Mouse (Mus musculus): ENCODE measurements around the gene Xpot.

- TF ChIP-seq CTCF (IDR thresholded peaks at IDR 0.05; ENCODE audit: borderline replicate concordance, insufficient read depth, low read depth, low read length) = no peak
- no peak for TF ChIP-seq POLR2A (IDR thresholded peaks at IDR 0.05; ENCODE audit: borderline replicate concordance, insufficient read depth, low read length)
These were observed 536 bp downstream of the Xpot start for GRCm38 (mm10) chr10:121625407-121626185.
